Mouse (Mus musculus) neutrophil, adult 5-6 weeks (primary cell): ENCODE data around the gene Hesx1. TPM values are rescaled to one million over a fixed set of nuclear protein-coding genes. Genes with fewer than 3 reads are reported as not detected.

Experiments
- ATAC-seq: fragments of 151-379, 151-347 bp; 2 replicates; pipeline ENCODE4 v1.8.0; 2017; ENCODE audit warnings: mild to moderate bottlenecking, moderate TSS enrichment; ENCODE audit not compliant: insufficient number of reproducible peaks, poor library complexity, low FRiP score, severe bottlenecking; ENCODE audit errors: extremely low read depth
- total RNA-seq: library from RNA; stranded (forward); fragments of 200-1000 nt; gene quantifications from 2 replicates; pipeline ENCODE4 v1.2.3, GENCODE M21; 2017

The Hesx1 gene
- total RNA-seq, 1 experiment from 2014 or later: not detected

GRCm38 (mm10) chr14:27050043-27050442, 55.8 kb downstream of the Hesx1 start:
- ATAC-seq: no peak

GRCm38 (mm10) chr14:27050560-27051510, 56.6 kb downstream of the Hesx1 start:
- no peak for ATAC-seq

GRCm38 (mm10) chr14:27051511-27051895, 57.3 kb downstream of the Hesx1 start:
- ATAC-seq: no peak

Other genes with a start within 250 kb of the Hesx1 start
- not detected in 2 replicates for gene Asb14, start 99.9 kb upstream of the Hesx1 start, total RNA-seq
- 28.0 and 36.5 TPM in 2 replicates for gene Appl1, start 23.2 kb upstream of the Hesx1 start, total RNA-seq
- 0.12 and 0.25 TPM in 2 replicates for gene Il17rd, start 44.5 kb downstream of the Hesx1 start, total RNA-seq
- gene Arhgef3, start 120.5 kb downstream of the Hesx1 start, total RNA-seq: 245 and 266 TPM in 2 replicates